Mouse (Mus musculus): ENCODE data around the gene Nfyc. TPM values are rescaled to one million over a fixed set of nuclear protein-coding genes. Genes with fewer than 3 reads are reported as not detected.

Nfyc gene
- polyA plus RNA-seq, 1 experiment from 2014 or later, result 79.8 TPM

DNA sequence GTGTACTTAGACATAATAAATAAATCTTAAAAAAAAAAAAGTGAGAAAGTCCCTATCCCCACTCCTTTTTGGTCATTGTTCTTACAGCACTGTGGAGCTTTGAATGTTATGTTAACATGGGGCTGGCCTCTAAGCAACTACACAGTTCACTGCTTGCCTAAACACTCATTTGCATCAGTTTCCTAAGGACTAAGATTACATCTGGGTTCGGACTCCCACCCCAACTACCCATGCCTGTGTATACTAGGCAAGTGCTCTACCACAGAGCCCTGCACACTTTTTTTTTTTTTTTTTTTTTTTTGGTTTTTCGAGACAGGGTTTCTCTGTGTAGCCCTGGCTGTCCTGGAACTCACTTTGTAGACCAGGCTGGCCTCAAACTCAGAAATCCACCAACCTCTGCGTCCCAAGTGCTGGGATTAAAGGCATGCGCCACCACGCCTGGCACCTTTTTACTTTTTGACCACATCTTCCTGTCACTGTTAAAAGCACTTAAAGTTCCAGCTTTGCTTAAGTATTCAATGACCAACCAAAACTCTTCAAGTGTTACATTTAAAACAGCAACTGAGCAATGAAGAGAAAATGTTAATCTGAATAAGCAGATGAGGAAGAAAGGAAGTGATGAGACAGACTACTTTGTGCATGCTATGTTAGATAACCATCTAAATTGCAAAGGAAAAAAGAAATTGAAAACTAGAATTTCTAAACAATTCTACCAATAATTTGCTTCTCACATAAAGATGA, 33.2 kb downstream of the Nfyc start:
- WGBS, result 89% methylated on average over 4 of the region's 5 CpGs
- Histone ChIP-seq H3K27ac (ENCODE audit: low read length) (no peak overlapping the region), H3K9ac (ENCODE audit: low read length) (no peak overlapping the region), H3K4me1 (ENCODE audit: control insufficient read depth, insufficient read depth, low read length) (peaks cover 19% of the 10 kb centered on the region; the same call in 1 of the 2 replicates), H3K9me3 (replicated peaks; ENCODE audit: control insufficient read depth, low read length) (no peaks in the 10 kb centered on the region), H3K4me3 (replicated peaks; ENCODE audit: low read length) (no peak overlapping the region), H3K36me3 (ENCODE audit: control insufficient read depth, insufficient read depth, low read length) (no peaks in the 10 kb centered on the region), H3K27me3 (ENCODE audit: control insufficient read depth, insufficient read depth, low read length) (no peaks in the 10 kb centered on the region), H3K4me2 (ENCODE audit: low read depth, low read length) (no peak overlapping the region)
- ATAC-seq (ENCODE audit: insufficient read depth, low FRiP score), result no peak

DNA sequence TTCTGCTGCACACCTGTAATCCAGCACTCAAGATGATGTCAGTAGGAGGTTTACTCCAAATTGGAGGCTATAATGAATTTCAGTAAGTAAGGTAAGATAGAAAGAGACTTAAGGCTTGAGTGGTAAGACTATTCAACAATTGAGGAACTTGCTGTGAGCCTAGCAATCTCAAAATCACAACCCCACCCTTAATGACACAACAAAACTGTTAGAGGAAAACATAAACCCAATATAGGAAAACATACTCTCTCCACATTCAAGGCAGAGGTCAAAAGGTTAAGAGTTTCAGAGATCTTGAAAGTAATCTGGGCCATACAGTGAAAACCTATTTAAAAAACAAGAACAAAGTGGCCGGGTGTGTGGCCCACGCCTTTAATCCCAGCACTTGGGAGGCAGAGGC, 34.7 kb downstream of the Nfyc start:
- H3K4me1 ChIP-seq (ENCODE audit: control insufficient read depth, insufficient read depth, low read length), result peaks cover 23% of the 10 kb centered on the region
- no peaks in the 10 kb centered on the region for H3K9me3 ChIP-seq (replicated peaks; ENCODE audit: control insufficient read depth, low read length)
- no peak overlapping the region for H3K27ac ChIP-seq (ENCODE audit: low read length)
- H3K4me3 ChIP-seq (replicated peaks; ENCODE audit: low read length), result no peak overlapping the region
- H3K9ac ChIP-seq (ENCODE audit: low read length), result no peak overlapping the region
- no peak overlapping the region for H3K4me2 ChIP-seq (ENCODE audit: low read depth, low read length)
- ATAC-seq (ENCODE audit: insufficient read depth, low FRiP score), result no peak
- 69% methylated on average over 2 of the region's 2 CpGs for WGBS
- H3K36me3 ChIP-seq (ENCODE audit: control insufficient read depth, insufficient read depth, low read length), result no peaks in the 10 kb centered on the region
- no peaks in the 10 kb centered on the region for H3K27me3 ChIP-seq (ENCODE audit: control insufficient read depth, insufficient read depth, low read length)

DNA sequence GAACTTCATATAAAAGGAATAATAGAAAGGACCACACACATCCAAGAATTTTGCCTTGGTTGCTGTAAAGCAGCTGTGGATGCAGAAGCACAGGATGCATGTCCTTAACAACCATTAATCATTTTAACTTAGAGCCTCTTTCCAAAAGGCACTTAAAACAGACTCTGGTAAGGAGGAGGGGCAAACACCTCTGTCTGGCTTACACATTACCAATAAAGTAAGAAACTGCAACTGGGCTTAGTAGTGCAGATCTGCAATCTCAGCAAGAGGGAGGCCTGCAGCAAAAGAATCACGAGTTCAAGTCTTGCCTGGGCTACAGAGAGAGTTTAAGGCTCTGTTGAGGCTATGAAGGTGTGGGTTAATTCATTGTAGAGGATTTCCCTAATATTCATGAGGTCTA, 35.7 kb downstream of the Nfyc start:
- ATAC-seq (ENCODE audit: insufficient read depth, low FRiP score), result no peak
- Histone ChIP-seq H3K4me3 (replicated peaks; ENCODE audit: low read length) (no peak overlapping the region), H3K27ac (ENCODE audit: low read length) (no peak overlapping the region)

DNA sequence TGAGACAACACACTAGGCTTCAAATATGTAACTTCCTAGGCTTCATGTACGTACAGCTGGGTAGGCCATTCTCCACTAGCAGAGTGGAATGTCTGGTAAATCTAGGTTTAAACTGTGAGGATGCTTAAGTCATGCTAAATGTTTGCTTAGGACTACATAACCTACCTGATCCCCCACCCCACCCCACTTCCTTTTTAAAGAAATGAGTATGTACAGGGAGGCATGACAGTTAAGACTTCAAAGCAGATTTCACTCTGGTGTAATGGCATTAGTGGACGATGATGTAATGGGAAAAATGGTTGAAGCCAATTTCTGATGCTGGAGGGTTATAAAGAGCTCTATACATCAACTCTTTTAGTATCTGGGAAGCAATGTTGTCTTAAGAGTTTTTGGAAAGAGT, 38.5 kb downstream of the Nfyc start:
- 65% methylated on average over 2 of the region's 2 CpGs for WGBS
- H3K9me3 ChIP-seq (replicated peaks; ENCODE audit: control insufficient read depth, low read length), result no peaks in the 10 kb centered on the region
- no peaks in the 10 kb centered on the region for H3K36me3 ChIP-seq (ENCODE audit: control insufficient read depth, insufficient read depth, low read length)
- no peaks in the 10 kb centered on the region for H3K27me3 ChIP-seq (ENCODE audit: control insufficient read depth, insufficient read depth, low read length)
- no peak overlapping the region for H3K4me2 ChIP-seq (ENCODE audit: low read depth, low read length)
- peaks cover 15% of the 10 kb centered on the region for H3K4me1 ChIP-seq (ENCODE audit: control insufficient read depth, insufficient read depth, low read length)
- H3K4me3 ChIP-seq (replicated peaks; ENCODE audit: low read length), result no peak overlapping the region
- H3K27ac ChIP-seq (ENCODE audit: low read length), result no peak overlapping the region
- ATAC-seq (ENCODE audit: insufficient read depth, low FRiP score), result no peak
- no peak overlapping the region for H3K9ac ChIP-seq (ENCODE audit: low read length)

More for the DNA sequence above, 35.7 kb downstream of the Nfyc start:
- Histone ChIP-seq H3K4me1 (ENCODE audit: control insufficient read depth, insufficient read depth, low read length) (peaks cover 20% of the 10 kb centered on the region), H3K9me3 (replicated peaks; ENCODE audit: control insufficient read depth, low read length) (no peaks in the 10 kb centered on the region), H3K27me3 (ENCODE audit: control insufficient read depth, insufficient read depth, low read length) (no peaks in the 10 kb centered on the region), H3K4me2 (ENCODE audit: low read depth, low read length) (no peak overlapping the region), H3K9ac (ENCODE audit: low read length) (no peak overlapping the region), H3K36me3 (ENCODE audit: control insufficient read depth, insufficient read depth, low read length) (no peaks in the 10 kb centered on the region)
- WGBS, result 83% methylated on average over 1 of the region's 1 CpGs

DNA sequence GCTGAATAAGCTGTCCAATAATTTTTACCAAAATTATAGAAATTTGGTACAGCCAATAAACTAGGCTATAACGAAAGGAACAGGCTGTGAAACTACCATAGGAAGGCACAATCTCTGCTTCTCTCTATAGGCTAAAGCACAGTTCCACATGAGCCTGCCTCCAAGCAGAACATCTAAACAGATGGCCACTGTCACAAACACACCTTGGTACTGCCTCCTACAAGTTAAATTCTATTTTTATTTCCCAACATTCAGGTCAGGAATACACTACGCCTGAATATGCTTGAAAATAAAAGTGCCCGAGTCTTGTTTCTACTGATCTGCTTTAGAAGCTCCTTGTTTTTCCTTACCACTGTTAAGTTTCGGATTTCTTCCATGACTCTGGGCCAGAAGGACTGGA, 41.3 kb downstream of the Nfyc start:
- Histone ChIP-seq H3K4me2 (ENCODE audit: low read depth, low read length) (no peak overlapping the region), H3K4me3 (replicated peaks; ENCODE audit: low read length) (no peak overlapping the region), H3K9me3 (replicated peaks; ENCODE audit: control insufficient read depth, low read length) (no peaks in the 10 kb centered on the region), H3K36me3 (ENCODE audit: control insufficient read depth, insufficient read depth, low read length) (peaks cover 8% of the 10 kb centered on the region; the same call in 1 of the 2 replicates), H3K4me1 (ENCODE audit: control insufficient read depth, insufficient read depth, low read length) (peaks cover 9% of the 10 kb centered on the region), H3K27me3 (ENCODE audit: control insufficient read depth, insufficient read depth, low read length) (no peaks in the 10 kb centered on the region), H3K27ac (ENCODE audit: low read length) (no peak overlapping the region), H3K9ac (ENCODE audit: low read length) (no peak overlapping the region)
- ATAC-seq (ENCODE audit: insufficient read depth, low FRiP score), result no peak
- 94% methylated on average over 4 of the region's 4 CpGs for WGBS

DNA sequence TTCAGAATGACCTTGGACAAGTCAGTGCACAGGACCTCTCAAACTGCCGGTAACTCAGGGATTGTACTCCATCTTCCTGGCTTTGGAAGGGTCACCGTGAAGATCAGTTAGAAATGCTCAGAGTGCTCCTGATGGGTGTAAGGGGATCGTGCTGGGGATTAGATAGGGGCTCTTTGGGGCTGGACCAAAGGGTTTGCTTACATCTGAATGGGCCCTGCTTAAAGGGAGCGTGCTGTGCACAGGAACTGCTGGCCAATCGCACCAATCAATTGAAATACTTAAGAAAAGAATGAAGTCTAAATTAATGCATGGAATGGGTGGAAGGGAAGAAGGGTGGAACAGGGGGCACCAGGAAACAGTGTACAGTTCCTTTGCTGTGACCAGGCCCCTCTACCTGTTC, 75.6 kb downstream of the Nfyc start:
- ATAC-seq (ENCODE audit: insufficient read depth, low FRiP score), result no peak
- WGBS, result 57% methylated on average over 5 of the region's 5 CpGs
- no peak overlapping the region for H3K27ac ChIP-seq (ENCODE audit: low read length)

DNA sequence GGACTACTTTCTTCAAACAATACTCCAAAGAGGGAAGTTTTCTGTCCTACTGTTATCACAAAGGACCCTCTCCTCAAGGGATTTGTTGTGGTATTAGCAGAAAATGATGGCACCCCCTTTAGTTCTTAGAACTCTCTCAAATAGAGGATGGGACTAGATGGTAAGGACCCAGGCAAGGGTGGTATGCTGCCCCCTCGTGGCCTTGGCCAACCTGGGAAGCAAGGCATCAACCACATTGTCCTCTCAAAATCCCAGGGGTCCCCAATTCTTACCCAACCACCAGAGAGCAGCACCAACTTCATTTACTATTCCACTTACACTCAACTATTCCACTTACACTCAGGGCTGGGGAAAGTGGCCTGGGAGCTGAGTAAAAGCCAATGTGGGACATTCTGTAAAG, 76.1 kb downstream of the Nfyc start:
- no peak overlapping the region for H3K4me2 ChIP-seq (ENCODE audit: low read depth, low read length)
- peaks cover under 1% of the 10 kb centered on the region; the same call in 1 of the 2 replicates for H3K27me3 ChIP-seq (ENCODE audit: control insufficient read depth, insufficient read depth, low read length)
- H3K4me3 ChIP-seq (replicated peaks; ENCODE audit: low read length), result no peak overlapping the region
- no peaks in the 10 kb centered on the region for H3K9me3 ChIP-seq (replicated peaks; ENCODE audit: control insufficient read depth, low read length)
- no peak overlapping the region for H3K9ac ChIP-seq (ENCODE audit: low read length)
- H3K36me3 ChIP-seq (ENCODE audit: control insufficient read depth, insufficient read depth, low read length), result 0 out of 2 replicates have a peak, but pooled peaks cover 8% of the 10 kb centered on the region
- WGBS, result 3% methylated on average over 1 of the region's 1 CpGs
- H3K4me1 ChIP-seq (ENCODE audit: control insufficient read depth, insufficient read depth, low read length), result no peaks in the 10 kb centered on the region
- 0 out of 2 replicates have a peak, but pooled peaks have one; percentile 40 for ATAC-seq (ENCODE audit: insufficient read depth, low FRiP score)
- no peak overlapping the region for H3K27ac ChIP-seq (ENCODE audit: low read length)

More for the DNA sequence above, 75.6 kb downstream of the Nfyc start:
- Histone ChIP-seq H3K27me3 (ENCODE audit: control insufficient read depth, insufficient read depth, low read length) (no peaks in the 10 kb centered on the region), H3K4me3 (replicated peaks; ENCODE audit: low read length) (no peak overlapping the region), H3K4me1 (ENCODE audit: control insufficient read depth, insufficient read depth, low read length) (no peaks in the 10 kb centered on the region), H3K9me3 (replicated peaks; ENCODE audit: control insufficient read depth, low read length) (no peaks in the 10 kb centered on the region), H3K4me2 (ENCODE audit: low read depth, low read length) (no peak overlapping the region), H3K9ac (ENCODE audit: low read length) (no peak overlapping the region), H3K36me3 (ENCODE audit: control insufficient read depth, insufficient read depth, low read length) (0 out of 2 replicates have a peak, but pooled peaks cover 8% of the 10 kb centered on the region)

DNA sequence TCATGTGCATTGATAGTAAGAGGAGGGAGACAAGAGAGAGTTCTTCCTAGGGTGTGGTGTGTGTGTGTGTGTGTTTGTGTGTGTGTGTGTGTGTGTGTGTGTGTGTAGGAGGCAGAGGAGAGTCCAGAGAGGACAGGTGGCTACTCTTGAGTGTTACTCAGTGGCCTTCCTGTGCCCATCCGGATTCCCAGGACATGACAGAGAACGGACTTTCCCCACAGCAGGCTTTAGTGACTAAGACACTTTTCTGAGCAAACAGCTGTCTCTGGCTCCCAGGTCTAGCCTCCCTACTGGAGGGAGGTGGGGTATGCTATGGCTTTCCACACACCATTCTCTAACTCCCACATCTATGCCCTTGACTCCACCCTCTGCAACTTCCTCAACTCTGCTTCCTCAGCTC, 81.8 kb downstream of the Nfyc start:
- 59% methylated on average over 2 of the region's 2 CpGs for WGBS
- Histone ChIP-seq H3K27ac (ENCODE audit: low read length) (no peak overlapping the region), H3K27me3 (ENCODE audit: control insufficient read depth, insufficient read depth, low read length) (peaks cover 39% of the 10 kb centered on the region)

DNA sequence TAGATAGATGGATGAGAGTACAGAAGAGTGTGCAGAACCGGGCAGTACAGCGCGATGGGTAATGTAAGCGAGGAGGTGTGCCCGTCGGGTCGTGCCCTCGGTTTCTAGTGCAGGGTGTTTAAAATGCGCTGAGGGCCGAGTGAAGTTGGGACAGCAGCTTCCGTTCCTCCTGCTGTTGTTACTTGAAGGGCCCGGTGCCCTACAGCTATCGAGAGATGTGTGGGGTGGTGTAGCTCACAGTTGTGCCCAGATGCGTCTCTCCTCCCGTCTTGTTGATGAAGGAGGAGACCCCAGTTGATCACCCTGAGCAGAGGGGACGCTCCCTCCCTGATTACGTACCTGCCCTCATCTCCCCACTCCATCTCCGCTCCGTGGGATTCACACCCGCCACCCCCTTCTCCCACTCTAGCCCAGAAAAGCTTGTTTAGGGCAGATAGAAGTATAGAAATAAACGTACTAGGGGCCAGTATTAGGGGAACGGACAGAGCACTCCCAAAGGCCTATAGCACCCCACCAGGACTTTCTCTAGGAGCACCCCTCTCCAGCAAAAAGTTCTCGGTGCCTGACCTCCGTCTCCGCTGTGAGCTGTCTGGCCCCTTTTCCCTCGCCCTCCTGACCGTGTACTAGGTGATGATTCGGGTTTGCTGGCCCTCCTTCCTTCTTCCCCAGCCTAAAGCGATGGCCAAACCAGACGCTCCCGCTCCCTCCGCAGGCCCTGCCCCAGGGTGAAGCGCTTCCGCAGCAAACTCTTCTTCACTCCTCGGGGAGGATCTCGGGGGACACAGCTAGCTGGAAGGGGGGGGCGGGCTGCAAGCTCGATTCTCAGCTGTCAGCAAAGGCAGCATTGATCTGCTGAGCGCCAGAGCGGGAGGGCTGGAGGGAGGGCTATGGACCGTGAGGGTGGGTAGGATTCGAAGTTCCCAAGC, 83.2 kb downstream of the Nfyc start, which contains the start of gene Kcnq4:
Kcnq4 (minus strand) TSS at position 672 of the 926 bp plus-strand sequence.
- peak within 1 kb of the TSS; percentile 76 for H3K9ac ChIP-seq (ENCODE audit: low read length)
- ATAC-seq (ENCODE audit: insufficient read depth, low FRiP score), result no peak
- WGBS, result 6% methylated on average over 42 of the region's 42 CpGs
- peaks cover 39% of the 10 kb centered on the region for H3K27me3 ChIP-seq (ENCODE audit: control insufficient read depth, insufficient read depth, low read length)
- H3K4me1 ChIP-seq (ENCODE audit: control insufficient read depth, insufficient read depth, low read length), result peaks cover 6% of the 10 kb centered on the region; the same call in 1 of the 2 replicates
- no peak within 1 kb of the TSS for H3K27ac ChIP-seq (ENCODE audit: low read length)
- H3K4me2 ChIP-seq (ENCODE audit: low read depth, low read length), result peak within 1 kb of the TSS; percentile 99
- H3K36me3 ChIP-seq (ENCODE audit: control insufficient read depth, insufficient read depth, low read length), result no peaks in the 10 kb centered on the region
- H3K4me3 ChIP-seq (replicated peaks; ENCODE audit: low read length), result peak within 1 kb of the TSS; percentile 61
- no peaks in the 10 kb centered on the region for H3K9me3 ChIP-seq (replicated peaks; ENCODE audit: control insufficient read depth, low read length)

More for the DNA sequence above, 81.8 kb downstream of the Nfyc start:
- H3K36me3 ChIP-seq (ENCODE audit: control insufficient read depth, insufficient read depth, low read length), result no peaks in the 10 kb centered on the region
- H3K9ac ChIP-seq (ENCODE audit: low read length), result no peak overlapping the region
- no peak for ATAC-seq (ENCODE audit: insufficient read depth, low FRiP score)
- peaks cover 6% of the 10 kb centered on the region; the same call in 1 of the 2 replicates for H3K4me1 ChIP-seq (ENCODE audit: control insufficient read depth, insufficient read depth, low read length)
- no peak overlapping the region for H3K4me2 ChIP-seq (ENCODE audit: low read depth, low read length)
- H3K9me3 ChIP-seq (replicated peaks; ENCODE audit: control insufficient read depth, low read length), result no peaks in the 10 kb centered on the region
- no peak overlapping the region for H3K4me3 ChIP-seq (replicated peaks; ENCODE audit: low read length)
